Mouse (Mus musculus) adrenal gland, postnatal 25 days (tissue): ENCODE results near the gene Pex6. TPM values are rescaled to one million over a fixed set of nuclear protein-coding genes. Genes with fewer than 3 reads are reported as not detected.
"Not testable (repeated sequence)": the region's sequence is repeated elsewhere in the genome, so short reads cannot be mapped to it uniquely, and the experiment has no call there.

Experiments
- DNase-seq: peaks from one replicate; pipeline ENCODE4 v3.0.0; 2021; ENCODE audit warnings: mixed read lengths
- total RNA-seq: library from RNA; stranded (reverse); gene quantifications from 2 replicates; pipeline ENCODE4 v1.2.3, GENCODE M21; 2021

Gene Pex6
- total RNA-seq, 1 experiment from 2014 or later: 68.6 TPM

DNA sequence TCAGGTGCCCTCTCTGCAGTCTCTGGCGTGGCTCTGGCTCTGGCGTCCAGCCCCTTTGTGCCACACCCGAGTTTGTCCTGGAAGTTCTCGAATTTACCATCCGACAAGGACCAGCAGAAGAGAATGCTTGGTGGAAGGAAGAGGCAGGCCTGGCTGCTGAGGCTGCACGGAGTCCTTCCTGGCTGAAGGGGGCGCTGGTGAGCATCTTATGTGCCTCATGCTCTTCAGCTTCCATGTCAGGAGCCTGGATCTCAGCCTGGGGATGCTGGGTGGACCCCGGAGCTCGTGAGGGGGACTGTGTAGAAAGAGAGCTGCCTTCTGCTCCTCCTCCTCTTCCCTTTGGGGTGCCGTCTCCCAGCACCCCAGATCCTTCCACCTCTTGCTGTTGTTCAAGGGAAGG lies 24.9 kb downstream of the Pex6 start:
- peak; percentile 50 for DNase-seq

DNA sequence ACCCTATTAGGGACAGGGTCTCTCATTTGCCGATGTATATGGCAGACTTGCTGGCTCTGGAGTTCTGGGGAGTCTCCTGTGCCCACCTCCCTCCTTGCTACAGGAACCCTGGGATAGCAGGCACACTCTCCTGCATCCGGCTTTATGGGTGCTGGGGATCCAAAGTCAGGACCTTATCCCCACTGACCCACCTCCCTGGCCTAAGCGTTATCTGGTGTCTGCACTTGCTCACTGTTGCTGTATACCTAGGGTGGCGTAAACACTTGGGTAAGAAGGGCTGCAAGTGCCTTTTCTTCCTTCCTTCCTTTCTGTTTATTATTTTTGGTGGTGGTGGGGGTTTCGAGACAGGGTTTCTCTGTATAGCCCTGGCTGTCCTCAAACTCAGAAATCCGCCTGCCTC lies 30.0 kb downstream of the Pex6 start:
- no peak for DNase-seq

DNA sequence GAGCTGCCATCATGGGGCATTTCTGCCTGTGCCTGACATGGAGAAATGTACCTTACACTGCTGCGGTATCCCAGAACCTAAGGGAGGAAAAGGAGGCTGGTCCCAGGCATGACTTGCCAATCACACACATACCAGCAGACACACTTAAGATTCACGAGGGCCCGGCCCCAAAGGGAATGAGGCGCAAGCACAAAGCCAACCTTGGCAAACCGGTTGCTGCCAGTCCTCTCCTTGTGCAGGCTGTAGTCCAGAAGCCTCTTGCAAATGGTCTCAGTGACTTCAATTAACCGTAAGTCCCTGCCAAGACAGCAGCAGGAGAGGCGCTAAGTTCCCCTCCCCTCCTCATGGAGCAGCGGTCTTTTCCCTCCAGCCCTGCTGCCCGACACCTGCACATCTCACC lies 31.7 kb downstream of the Pex6 start:
- DNase-seq: no peak

DNA sequence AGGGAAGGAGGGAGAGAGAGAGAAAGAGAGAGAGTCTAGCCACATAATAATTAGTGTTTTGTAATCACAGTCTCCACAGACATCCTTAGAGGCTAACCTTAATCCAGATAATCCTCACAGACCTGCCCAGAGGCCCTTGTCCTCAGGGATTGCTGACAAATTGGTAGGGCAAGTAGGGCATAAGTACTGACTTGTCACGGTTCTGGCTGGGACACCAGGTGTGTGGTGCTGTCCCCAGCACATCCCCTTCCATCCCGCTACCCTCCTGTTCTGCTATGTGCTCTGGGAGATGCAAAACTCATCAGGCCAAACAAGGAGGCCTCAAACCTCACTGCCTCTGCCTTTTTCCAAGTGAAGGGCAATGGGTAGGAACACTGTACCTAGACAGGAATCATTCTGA lies 34.2 kb downstream of the Pex6 start:
- no peak for DNase-seq

GRCm38 (mm10) chr17:46747234-46747633 lies 36.0 kb downstream of the Pex6 start:
- no peak for DNase-seq

DNA sequence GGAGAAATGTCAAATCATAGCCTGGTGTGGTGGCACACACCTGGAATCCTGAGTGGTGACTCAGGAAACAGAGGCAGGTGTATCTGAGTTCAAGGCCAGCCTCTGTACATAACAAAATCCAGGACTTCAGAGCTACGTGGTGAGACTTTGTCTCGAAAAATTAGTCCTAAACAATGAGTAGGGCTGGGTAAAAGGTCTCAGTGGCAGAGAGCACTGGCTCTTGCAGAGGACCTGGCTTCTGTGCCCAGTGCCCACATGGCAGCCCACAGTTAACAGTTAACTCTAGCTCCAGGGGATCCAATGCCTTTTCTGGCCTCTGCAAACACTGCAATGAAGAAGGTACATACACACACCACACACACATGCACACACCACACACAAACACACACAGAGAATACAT lies 36.5 kb downstream of the Pex6 start:
- no peak for DNase-seq

DNA sequence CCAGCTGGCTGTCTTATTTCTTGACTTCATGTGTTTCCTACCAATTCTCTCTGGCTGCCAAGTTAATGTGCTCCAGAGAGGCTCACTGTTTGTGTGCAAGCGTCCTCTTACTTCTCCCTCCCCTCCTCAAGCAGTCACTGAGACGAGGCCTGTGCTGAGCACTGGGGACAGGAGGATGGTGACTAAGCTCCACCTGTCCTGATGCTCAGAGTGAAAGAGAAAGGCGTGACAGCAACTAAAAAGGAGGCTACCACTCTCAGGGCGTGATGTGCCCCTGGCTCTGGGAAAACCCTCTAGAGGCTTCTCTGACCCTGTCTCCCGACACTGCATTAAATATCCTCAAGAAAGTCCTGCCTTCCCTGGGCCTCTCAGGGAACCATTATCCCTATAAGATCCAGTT lies 38.0 kb downstream of the Pex6 start:
- DNase-seq: no peak

DNA sequence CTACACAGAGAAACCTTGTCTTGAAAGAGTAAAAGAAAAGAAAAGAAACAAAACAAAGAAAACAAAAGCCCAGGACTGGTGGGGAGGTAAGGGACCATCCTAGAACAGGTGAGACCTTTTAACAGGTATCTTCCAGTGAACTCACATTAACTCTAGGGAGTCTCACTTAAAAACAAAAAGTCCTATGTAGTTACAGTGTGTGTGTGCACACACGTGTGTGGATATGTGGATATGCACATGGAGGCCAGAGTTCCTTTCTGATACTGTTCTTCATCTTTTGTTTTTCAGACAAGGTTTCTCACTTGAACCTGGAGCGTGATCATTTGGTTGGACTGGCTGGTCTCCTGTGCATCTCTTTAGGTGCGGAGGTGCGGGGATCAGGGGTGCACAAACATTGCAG lies 39.3 kb downstream of the Pex6 start:
- DNase-seq: no peak

- no peak for DNase-seq
Measured at GRCm38 (mm10) chr17:46751056-46751793, 40.0 kb downstream of the Pex6 start.

GRCm38 (mm10) chr17:46751794-46752556 lies 40.7 kb downstream of the Pex6 start, which contains the start of gene Cnpy3:
Gene Cnpy3 (minus strand): TSS chr17:46752214.
- DNase-seq: peak; percentile 97

DNA sequence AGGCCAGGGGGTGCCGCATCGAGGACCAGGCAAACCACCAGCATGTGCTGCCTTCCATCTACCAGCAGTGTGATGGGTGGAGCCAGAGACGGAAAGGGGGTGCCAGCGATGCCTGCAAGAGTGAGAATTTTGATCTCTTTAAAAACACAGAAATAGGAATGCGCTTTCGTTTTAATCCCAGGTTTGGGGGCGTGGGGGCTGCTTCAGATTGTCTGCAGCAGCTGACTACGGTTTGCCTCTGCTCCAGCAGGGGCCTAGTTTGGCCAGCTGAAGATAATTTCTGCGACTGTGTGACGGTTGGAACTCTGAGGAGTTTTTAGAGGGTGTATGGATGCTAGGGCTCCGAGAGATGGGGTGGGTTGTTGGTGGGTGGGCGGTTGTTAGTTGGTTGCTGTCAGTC lies 47.5 kb downstream of the Pex6 start:
- no peak for DNase-seq

- DNase-seq: no peak
Measured at GRCm38 (mm10) chr17:46763544-46763943, 52.3 kb downstream of the Pex6 start, which contains the start of gene Ptcra. Gene Ptcra (minus strand): TSS chr17:46763712.

GRCm38 (mm10) chr17:46764916-46765315 lies 53.7 kb downstream of the Pex6 start:
- not testable (repeated sequence) for DNase-seq

DNA sequence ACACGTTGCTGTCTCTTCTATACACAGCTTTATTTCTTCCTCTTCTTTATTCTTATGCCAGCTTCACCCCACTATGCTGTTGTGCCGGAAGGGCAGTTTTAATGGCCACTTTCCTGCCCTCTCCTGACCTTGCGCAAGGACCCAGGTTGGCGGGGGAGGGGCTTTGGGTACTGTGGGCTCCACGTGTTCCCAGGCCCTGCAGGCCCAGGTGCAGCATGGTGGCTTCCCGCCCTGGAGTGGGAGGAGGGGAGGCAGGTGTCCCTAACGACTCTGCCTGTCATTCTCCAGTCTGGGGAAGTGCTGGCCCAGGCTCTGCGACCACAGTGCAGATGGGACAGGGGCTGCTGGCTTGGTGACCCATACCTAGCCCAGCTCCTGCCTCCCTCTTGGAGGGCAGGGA lies 56.6 kb downstream of the Pex6 start:
- no peak for DNase-seq

DNA sequence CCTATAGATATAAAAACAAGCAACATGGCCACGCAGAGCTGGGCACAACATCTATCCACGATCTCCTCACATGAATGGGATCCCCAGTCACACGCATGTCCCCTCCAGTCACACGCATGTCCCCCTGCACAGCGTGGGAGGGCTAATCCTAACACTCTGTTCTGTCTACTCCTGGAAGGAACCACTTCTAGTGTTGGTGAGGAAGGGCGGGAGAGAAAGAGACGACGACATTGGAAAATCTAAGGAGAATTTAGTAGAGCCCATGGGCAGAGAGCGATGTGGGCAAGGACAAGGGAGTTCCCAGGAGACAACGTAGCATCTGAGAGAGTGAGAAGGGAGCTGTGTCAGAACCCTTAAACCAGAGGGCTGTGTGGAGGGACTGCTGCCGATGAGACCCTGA lies 59.3 kb downstream of the Pex6 start:
- no peak for DNase-seq

DNA sequence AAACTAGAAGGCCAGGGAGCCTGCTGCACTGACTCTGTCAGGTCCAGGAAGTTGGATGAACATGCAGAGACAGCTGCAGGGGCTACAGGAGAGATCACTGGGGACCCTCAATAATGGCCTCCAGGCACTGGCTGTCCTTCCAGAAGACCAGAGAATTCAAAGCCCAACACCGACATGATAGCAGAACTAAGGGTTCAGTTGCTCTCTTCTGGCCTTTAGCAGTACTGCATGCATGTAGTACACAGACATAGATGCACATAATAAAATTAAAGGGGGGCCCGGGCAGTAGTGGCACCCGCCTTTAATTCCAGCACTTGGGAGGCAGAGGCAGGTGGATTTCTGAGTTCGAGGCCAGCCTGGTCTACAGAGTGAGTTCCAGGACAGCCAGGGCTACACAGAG lies 59.8 kb downstream of the Pex6 start:
- no peak for DNase-seq

DNA sequence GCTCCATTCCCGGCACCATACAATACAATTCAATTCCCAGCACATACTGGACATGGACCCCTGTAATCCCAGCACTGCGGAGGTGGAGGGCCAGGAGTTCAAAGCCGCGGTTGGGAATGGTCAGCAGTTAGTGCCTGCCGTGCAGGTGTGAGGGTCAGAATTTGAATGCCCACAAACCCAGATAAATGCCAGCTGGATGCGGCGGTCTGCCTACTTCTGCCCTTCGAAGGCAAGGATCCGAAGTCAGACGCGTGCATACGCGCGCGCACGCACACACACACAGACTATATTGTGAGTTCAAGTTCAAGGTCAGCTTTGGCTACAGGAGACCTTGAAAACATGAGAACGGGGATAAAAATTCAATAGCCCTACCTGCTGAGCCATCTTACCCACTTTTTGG lies 60.4 kb downstream of the Pex6 start:
- no peak for DNase-seq

- no peak for DNase-seq
Measured at GRCm38 (mm10) chr17:46772038-46772403, 60.8 kb downstream of the Pex6 start.

DNA sequence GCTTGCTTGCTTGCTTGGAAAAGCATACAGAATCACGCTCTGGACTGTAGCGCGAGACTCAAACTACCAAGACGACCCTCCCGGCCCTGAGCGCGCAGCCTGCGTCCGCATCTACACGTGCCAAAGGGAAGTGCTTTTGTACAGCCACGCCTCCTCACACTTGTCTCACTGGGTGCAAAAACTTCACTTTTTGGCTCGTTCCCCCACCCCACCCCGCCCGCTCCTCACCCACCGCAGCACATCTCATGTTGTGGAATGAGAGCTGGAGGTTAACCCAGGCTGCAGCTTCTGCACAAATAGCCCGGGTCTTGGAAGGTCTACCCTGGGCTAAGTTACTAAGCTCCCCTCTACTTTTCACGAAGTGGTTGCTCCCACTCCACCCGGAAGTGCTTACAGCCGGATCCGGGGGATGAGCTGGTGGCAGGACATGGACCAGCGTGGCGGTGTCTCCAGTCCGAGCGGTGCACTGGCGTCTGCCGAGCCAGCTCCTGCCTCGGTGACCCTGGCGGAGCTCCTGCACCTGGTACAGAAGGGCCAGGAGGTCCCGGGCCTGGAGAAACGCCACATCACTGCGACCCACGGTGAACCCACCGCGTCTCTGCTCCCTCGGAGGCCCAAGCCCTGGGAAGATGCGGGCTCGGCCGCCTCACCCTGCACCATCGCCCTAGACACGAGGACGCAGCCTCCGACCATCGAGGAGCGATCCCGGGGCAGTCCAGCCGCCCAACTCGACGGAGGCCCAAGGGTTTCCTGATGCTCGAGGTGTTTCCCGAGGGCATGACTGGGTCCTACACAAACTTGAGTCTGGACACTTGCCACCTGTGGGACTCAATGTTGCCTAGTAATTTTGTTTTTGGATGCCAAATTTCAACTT lies 61.4 kb downstream of the Pex6 start, which contains the start of gene 2310039H08Rik:
TSS of gene 2310039H08Rik (plus strand) at position 232 of the 874 bp plus-strand sequence.
- DNase-seq: peak; percentile 83

- DNase-seq: no peak
Measured at GRCm38 (mm10) chr17:46773278-46774130, 62.2 kb downstream of the Pex6 start.

GRCm38 (mm10) chr17:46774131-46774472 lies 62.8 kb downstream of the Pex6 start:
- no peak for DNase-seq

- DNase-seq: no peak
Measured at GRCm38 (mm10) chr17:46775070-46775469, 63.8 kb downstream of the Pex6 start.
